Mouse (Mus musculus): ENCODE measurements around the gene Higd1a. TPM values are rescaled to one million over a fixed set of nuclear protein-coding genes. Genes with fewer than 3 reads are reported as not detected.

Higd1a gene
- polyA plus RNA-seq, 1 experiment from 2014 or later, result 102 TPM

DNA sequence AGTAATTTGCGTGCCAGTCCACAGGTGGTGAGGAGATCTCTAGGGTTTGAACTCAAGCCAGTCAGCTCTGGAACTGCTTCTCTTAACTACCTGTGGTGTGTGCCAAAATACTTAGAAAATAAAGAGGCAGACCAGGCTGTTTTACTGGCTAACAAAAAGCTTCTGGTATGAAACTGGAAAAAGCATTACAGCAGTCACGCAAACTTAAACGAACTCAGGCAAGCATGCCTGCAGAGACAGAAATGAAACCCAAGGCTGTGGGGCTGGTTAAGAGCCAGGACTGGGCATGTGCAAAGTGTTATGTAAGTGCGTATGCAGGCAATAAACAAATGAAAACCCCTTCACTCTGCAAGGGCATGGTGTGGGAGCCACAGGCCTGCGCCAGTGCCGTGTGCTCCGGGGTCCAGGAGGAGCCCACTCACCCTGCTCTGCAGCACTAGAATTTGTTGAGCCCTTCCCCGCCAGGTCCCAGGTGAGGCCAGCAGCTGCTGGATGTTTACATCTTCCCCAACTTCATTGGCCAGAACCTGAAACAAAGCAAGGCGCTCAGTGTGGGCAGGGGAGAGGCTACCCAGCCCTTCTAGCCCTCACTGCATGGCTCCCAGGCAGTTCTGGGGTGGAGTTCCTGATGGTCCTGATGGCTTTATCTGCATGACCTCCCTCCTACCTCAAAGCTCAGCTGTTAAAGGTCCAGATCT is 38.9 kb downstream of the Higd1a start:
- H3K27ac ChIP-seq (replicated peaks), result no peak overlapping the region
- ATAC-seq (ENCODE audit: insufficient read depth), result no peak

DNA sequence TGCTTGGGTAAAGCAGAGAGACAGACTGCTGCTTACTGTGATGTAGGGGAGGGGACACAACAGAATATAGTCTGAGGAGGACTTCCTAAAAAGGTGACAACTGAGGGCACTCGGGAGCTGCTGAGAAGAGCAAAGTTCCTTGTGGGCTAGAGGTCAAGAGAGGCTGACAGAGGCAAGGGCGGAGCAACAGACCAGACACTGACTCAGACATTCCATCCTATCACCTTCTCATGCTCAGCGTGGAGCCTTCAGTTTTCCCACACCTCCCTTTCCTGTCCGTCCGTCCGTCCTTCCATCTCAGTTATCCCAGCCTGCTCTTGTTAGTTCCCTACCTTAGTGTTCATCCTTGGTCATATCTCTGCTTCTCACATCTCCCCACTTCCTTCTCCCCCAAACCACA is 43.0 kb downstream of the Higd1a start:
- Histone ChIP-seq H3K27ac (replicated peaks) (no peak overlapping the region), H3K9me3 (replicated peaks) (no peaks in the 10 kb centered on the region), H3K9ac (no peak overlapping the region), H3K36me3 (replicated peaks) (no peaks in the 10 kb centered on the region), H3K4me3 (replicated peaks) (no peak overlapping the region), H3K27me3 (no peaks in the 10 kb centered on the region), H3K4me2 (no peak overlapping the region), H3K4me1 (replicated peaks) (no peaks in the 10 kb centered on the region)
- no peak for ATAC-seq (ENCODE audit: insufficient read depth)
- 27% methylated on average over 6 of the region's 6 CpGs for WGBS (ENCODE audit: insufficient replicate concordance)

More for the DNA sequence above, 38.9 kb downstream of the Higd1a start:
- Histone ChIP-seq H3K27me3 (no peaks in the 10 kb centered on the region), H3K4me1 (replicated peaks) (no peaks in the 10 kb centered on the region), H3K9me3 (replicated peaks) (no peaks in the 10 kb centered on the region), H3K9ac (no peak overlapping the region), H3K4me2 (no peak overlapping the region), H3K36me3 (replicated peaks) (no peaks in the 10 kb centered on the region), H3K4me3 (replicated peaks) (no peak overlapping the region)
- WGBS (ENCODE audit: insufficient replicate concordance), result 65% methylated on average over 9 of the region's 9 CpGs

DNA sequence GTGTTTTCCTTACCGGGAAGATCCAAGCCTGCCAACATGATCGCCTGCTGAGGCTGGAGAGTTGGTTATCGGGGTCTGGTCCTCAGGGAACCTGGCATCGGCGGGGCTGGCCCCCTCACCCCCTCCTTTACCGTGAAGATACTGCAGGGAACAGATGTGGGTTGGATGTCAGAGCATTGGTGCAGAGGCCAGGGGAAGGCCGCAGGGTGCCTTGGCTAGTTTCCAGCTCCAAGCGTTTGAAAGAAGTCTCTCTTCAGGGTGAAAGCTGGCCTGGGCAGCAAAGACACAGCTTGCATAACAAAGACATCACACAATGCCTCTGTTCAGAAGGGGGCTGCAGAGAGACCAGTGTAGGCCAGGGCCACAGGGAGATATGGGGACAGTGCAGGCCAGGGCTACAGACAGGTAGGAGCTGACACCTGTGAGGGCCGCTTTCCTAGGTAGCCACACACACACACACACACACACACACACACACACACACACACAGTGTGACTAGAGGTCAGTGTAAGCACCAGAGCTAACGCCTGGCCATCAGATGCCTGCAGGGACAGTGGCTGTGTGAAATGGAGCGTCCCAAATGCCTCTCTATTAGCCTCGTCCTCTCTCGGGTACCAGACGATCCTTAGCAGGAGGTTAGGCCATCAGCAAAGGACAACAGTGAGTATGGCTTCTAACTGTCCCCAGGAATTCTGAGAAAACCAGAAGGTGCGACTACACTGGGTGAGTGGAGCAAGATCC is 47.9 kb downstream of the Higd1a start:
- Histone ChIP-seq H3K4me3 (replicated peaks) (no peak overlapping the region), H3K9ac (no peak overlapping the region), H3K4me1 (replicated peaks) (no peaks in the 10 kb centered on the region), H3K27me3 (no peaks in the 10 kb centered on the region), H3K4me2 (no peak overlapping the region), H3K9me3 (replicated peaks) (no peaks in the 10 kb centered on the region), H3K36me3 (replicated peaks) (no peaks in the 10 kb centered on the region), H3K27ac (replicated peaks) (no peak overlapping the region)
- WGBS (ENCODE audit: insufficient replicate concordance), result 53% methylated on average over 15 of the region's 15 CpGs
- no peak for ATAC-seq (ENCODE audit: insufficient read depth)

DNA sequence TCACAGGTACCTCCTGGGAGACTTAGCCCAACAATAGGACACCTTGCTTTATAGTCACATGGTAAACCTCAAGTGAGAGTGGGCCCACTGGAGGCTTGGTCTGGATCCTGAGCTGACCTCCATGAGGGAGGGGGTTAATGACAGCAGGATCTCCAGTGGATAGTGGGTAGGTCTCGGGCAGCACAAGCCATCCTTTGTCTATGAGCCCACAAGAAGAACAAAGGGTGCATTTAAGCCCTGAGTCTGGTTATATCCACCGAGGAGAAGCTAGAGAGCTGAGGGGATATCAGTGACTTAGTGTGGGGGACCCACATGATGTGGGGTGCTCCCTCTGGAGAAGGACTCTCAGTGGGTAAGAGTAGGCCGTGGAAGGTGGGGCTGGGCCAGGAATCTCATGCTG is 49.7 kb downstream of the Higd1a start:
- Histone ChIP-seq H3K27me3 (no peaks in the 10 kb centered on the region), H3K4me1 (replicated peaks) (no peaks in the 10 kb centered on the region), H3K9me3 (replicated peaks) (no peaks in the 10 kb centered on the region), H3K4me2 (no peak overlapping the region), H3K36me3 (replicated peaks) (no peaks in the 10 kb centered on the region), H3K27ac (replicated peaks) (no peak overlapping the region), H3K9ac (no peak overlapping the region), H3K4me3 (replicated peaks) (no peak overlapping the region)
- no peak for ATAC-seq (ENCODE audit: insufficient read depth)
- 64% methylated on average over 3 of the region's 3 CpGs for WGBS (ENCODE audit: insufficient replicate concordance)

DNA sequence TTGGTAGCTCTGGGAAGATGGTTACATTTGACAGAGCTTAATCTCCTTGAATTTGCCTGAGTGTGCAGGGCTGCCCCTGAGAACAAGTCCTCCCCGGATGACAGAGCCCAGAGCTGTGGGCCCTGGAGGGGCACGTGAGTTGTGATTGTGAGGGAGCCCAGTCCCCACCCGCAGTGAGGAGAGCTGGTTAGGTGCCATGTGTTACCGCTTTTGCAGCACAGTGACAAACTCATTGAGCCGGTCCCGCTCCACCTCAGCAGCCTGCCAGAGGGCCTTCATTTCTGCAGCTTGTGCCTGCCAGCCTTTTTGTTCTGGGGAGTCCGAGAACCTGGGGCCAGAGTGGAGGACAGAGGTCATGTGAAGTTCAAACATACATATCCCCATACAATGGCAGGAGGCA is 50.2 kb downstream of the Higd1a start:
- Histone ChIP-seq H3K27me3 (no peaks in the 10 kb centered on the region), H3K27ac (replicated peaks) (no peak overlapping the region), H3K9ac (no peak overlapping the region), H3K9me3 (replicated peaks) (no peaks in the 10 kb centered on the region), H3K4me2 (no peak overlapping the region), H3K4me3 (replicated peaks) (no peak overlapping the region), H3K4me1 (replicated peaks) (no peaks in the 10 kb centered on the region), H3K36me3 (replicated peaks) (no peaks in the 10 kb centered on the region)
- 56% methylated on average over 7 of the region's 7 CpGs for WGBS (ENCODE audit: insufficient replicate concordance)
- ATAC-seq (ENCODE audit: insufficient read depth), result no peak

GRCm38 (mm10) chr9:121807546-121807945 is 50.6 kb downstream of the Higd1a start:
- Histone ChIP-seq H3K4me2 (no peak overlapping the region), H3K4me1 (replicated peaks) (no peaks in the 10 kb centered on the region), H3K4me3 (replicated peaks) (no peak overlapping the region), H3K9ac (no peak overlapping the region), H3K27me3 (no peaks in the 10 kb centered on the region), H3K9me3 (replicated peaks) (no peaks in the 10 kb centered on the region), H3K27ac (replicated peaks) (no peak overlapping the region), H3K36me3 (replicated peaks) (no peaks in the 10 kb centered on the region)
- 64% methylated on average over 1 of the region's 1 CpGs for WGBS (ENCODE audit: insufficient replicate concordance)
- ATAC-seq (ENCODE audit: insufficient read depth), result no peak

DNA sequence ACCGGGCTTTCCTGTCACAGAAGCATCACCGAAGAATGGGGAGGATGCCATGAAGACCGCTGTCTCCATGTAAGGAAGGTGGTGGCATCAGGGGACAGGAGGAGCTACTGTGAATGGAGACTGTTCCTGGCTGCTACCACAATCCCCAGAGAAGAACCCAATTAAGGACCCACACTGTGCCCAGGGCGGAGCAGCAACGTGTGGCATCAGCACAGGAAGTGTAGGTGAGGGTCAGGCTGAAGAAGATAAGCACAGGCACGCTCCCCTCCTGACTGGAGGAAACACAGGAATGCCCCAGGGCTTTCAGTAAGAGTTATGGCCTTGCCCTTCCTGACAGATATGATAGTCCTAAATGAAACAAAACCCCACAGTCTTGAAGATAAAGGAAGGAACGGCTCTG is 55.4 kb downstream of the Higd1a start:
- H3K9me3 ChIP-seq (replicated peaks), result no peaks in the 10 kb centered on the region
- no peaks in the 10 kb centered on the region for H3K27me3 ChIP-seq
- no peak for ATAC-seq (ENCODE audit: insufficient read depth)

GRCm38 (mm10) chr9:121798887-121799520 is 59.2 kb downstream of the Higd1a start:
- Histone ChIP-seq H3K9ac (no peak overlapping the region), H3K4me3 (replicated peaks) (no peak overlapping the region), H3K27me3 (no peaks in the 10 kb centered on the region), H3K4me2 (no peak overlapping the region), H3K36me3 (replicated peaks) (no peaks in the 10 kb centered on the region), H3K9me3 (replicated peaks) (no peaks in the 10 kb centered on the region), H3K27ac (replicated peaks) (no peak overlapping the region), H3K4me1 (replicated peaks) (peaks cover 12% of the 10 kb centered on the region; the same call in 1 of the 2 replicates)
- 0 out of 2 replicates have a peak, but pooled peaks have one; percentile 29 for ATAC-seq (ENCODE audit: insufficient read depth)
- 46% methylated on average over 6 of the region's 6 CpGs for WGBS (ENCODE audit: insufficient replicate concordance)

More for the DNA sequence above, 55.4 kb downstream of the Higd1a start:
- Histone ChIP-seq H3K4me1 (replicated peaks) (peaks cover 12% of the 10 kb centered on the region; the same call in 1 of the 2 replicates), H3K36me3 (replicated peaks) (no peaks in the 10 kb centered on the region), H3K4me2 (no peak overlapping the region), H3K27ac (replicated peaks) (no peak overlapping the region), H3K4me3 (replicated peaks) (no peak overlapping the region), H3K9ac (no peak overlapping the region)
- WGBS (ENCODE audit: insufficient replicate concordance), result 31% methylated on average over 7 of the region's 7 CpGs

Other genes with a start within 250 kb of the Higd1a start
- gene Lyzl4, start 216.3 kb downstream of the Higd1a start, polyA plus RNA-seq (2015; fragmentation: Nextera tagmentation; extraction: Ambion mirVana), result 0.20 TPM in 1 of 2 replicates, not detected in the other
- 0.41 and 0.69 TPM in 2 replicates for gene Vipr1, start 215.6 kb downstream of the Higd1a start, polyA plus RNA-seq (2015; fragmentation: Nextera tagmentation; extraction: Ambion mirVana)
- gene Sec22c, start 152.9 kb downstream of the Higd1a start, polyA plus RNA-seq (2015; fragmentation: Nextera tagmentation; extraction: Ambion mirVana), result 3.3 and 3.6 TPM in 2 replicates
- gene Ss18l2, start 148.0 kb downstream of the Higd1a start, polyA plus RNA-seq (2015; fragmentation: Nextera tagmentation; extraction: Ambion mirVana), result 55.3 TPM in 2 replicates
- 23.0 and 25.2 TPM in 2 replicates for gene Nktr, start 139.2 kb downstream of the Higd1a start, polyA plus RNA-seq (2015; fragmentation: Nextera tagmentation; extraction: Ambion mirVana)
- 1.6 and 2.0 TPM in 2 replicates for gene Zfp651, start 99.0 kb downstream of the Higd1a start, polyA plus RNA-seq (2015; fragmentation: Nextera tagmentation; extraction: Ambion mirVana)
- gene Klhl40, start 80.8 kb downstream of the Higd1a start, polyA plus RNA-seq (2015; fragmentation: Nextera tagmentation; extraction: Ambion mirVana), result 0.67 and 0.98 TPM in 2 replicates
- gene Hhatl, start 65.9 kb downstream of the Higd1a start, polyA plus RNA-seq (2015; fragmentation: Nextera tagmentation; extraction: Ambion mirVana), result 0.18 TPM in 2 replicates
- gene Ccdc13, start 18.9 kb downstream of the Higd1a start, polyA plus RNA-seq (2015; fragmentation: Nextera tagmentation; extraction: Ambion mirVana), result not detected in 2 replicates
- 0.45 and 0.53 TPM in 2 replicates for gene Ackr2, start 40.0 kb upstream of the Higd1a start, polyA plus RNA-seq (2015; fragmentation: Nextera tagmentation; extraction: Ambion mirVana)
- gene Cyp8b1, start 57.9 kb upstream of the Higd1a start, polyA plus RNA-seq (2015; fragmentation: Nextera tagmentation; extraction: Ambion mirVana), result 4.4 and 9.5 TPM in 2 replicates
- 0.24 and 0.55 TPM in 2 replicates for gene Fam198a, start 92.6 kb upstream of the Higd1a start, polyA plus RNA-seq (2015; fragmentation: Nextera tagmentation; extraction: Ambion mirVana)
- gene Pomgnt2, start 138.7 kb upstream of the Higd1a start, polyA plus RNA-seq (2015; fragmentation: Nextera tagmentation; extraction: Ambion mirVana), result 2.9 and 4.2 TPM in 2 replicates

All from liver, embryonic 15.5 days (tissue).